Mouse (Mus musculus) ovary, adult 10 weeks (tissue): ENCODE measurements around the gene Gm29582. TPM values are rescaled to one million over a fixed set of nuclear protein-coding genes. Genes with fewer than 3 reads are reported as not detected.

ENCODE experiments used
- polyA plus RNA-seq: library from polyadenylated mRNA; stranded (reverse); fragments of 350-450 nt; fragmentation: Illumina TruSeq; extraction: RNeasy Lipid Tissue Mini Kit (QIAGEN cat#74804); gene quantifications from one replicate; pipeline ENCODE4 v1.2.3, GENCODE M21; 2014

The Gm29582 gene
- not detected for polyA plus RNA-seq

DNA sequence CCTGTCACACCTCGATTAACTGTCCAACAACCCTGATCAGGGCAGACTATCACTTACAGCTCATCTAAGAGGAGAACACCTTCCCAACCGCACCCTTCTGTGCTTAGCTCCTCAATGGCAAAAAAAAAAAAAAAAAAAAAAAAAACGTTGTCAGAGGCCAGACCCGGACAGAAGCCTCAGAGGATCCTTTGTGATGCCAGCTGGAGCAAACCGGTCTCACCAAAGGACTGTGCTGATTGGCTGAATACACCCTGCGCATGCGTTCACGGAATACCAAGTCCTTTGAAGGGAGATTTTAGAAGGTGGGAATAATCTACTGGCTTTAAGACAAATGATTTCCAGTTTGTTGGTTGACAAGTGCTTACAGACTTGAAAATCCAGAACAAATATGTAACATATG, at the start of gene Gm29582:
Gene Gm29582, minus strand, starts transcription at position 101 of the 400 bp plus-strand sequence.

